In the genomic region with DNA sequence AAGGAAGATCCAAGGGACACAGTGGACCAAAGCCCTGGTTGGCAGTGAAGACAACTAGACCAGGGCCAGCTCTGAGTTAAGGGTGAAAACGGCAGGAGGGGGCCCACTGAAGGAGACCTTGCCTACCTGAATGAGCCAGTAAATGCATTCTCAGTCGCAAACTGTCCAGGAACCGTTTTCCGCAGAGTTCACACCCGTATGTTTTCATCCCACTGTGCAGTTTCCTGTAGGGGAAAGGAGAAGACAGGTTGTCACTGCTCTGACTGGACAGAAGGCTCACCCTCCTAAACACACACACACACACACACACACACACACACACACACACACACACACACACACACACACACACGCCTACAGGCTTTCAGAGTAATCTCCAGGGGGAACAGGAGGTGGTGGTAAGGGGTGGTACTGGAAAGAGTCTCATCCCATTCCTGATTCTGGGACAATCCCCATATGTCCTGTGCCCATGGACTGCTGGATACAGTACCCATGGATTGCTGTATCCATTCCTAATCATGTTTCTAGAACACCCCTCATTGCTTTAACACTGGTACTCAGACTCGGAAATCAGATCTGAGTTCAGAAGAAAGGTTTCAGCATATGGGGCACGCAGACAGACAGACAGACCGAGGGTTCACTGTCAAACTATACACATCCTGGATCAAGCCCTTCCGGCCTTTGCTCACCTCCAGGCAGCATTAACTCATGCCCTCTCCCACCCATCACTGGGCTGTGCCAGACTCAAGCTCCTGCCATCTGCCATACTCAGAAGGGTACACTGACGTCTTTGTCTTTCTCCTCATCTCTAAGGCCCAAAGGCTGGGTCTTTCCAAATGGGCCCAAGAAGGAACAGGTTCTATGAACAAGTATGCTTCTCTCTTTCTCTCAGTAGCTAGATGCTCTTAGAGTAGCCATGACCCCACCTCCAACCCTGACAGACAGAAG, we compare ENCODE assay signal across 15 mouse cellular contexts.
"Had no signal": no experiment of that assay in that cellular context is flagged by ENCODE, and none has a peak within 500 bp of the region (broad histone marks: within the 10 kb centered on the region; RNA-seq: fewer than 3 reads in every experiment).

No protein-coding gene starts in this region.

- H3K4me2 ChIP-seq: limb, embryonic 12.5 days; lung, embryonic 15.5 days; midbrain, embryonic 12.5 days; neural tube, embryonic 13.5 days; stomach, embryonic 15.5 days had no signal

- H3K9me3 ChIP-seq: limb, embryonic 12.5 days; liver, embryonic 12.5 days; lung, embryonic 15.5 days; megakaryocyte, embryonic 14.5 days; midbrain, embryonic 12.5 days; neural tube, embryonic 13.5 days; stomach, embryonic 15.5 days had no signal

- H3K27me3 ChIP-seq: lung, embryonic 15.5 days; megakaryocyte, embryonic 14.5 days; midbrain, embryonic 12.5 days; stomach, embryonic 15.5 days had no signal

- ATAC-seq: midbrain, embryonic 16.5 days had no signal

- H3K36me3 ChIP-seq: limb, embryonic 12.5 days; liver, embryonic 12.5 days; lung, embryonic 15.5 days; midbrain, embryonic 12.5 days; neural tube, embryonic 13.5 days; stomach, embryonic 15.5 days had no signal

- H3K27ac ChIP-seq: limb, embryonic 12.5 days; macrophage; midbrain, embryonic 12.5 days; neural tube, embryonic 13.5 days; stomach, embryonic 15.5 days had no signal

- DNase-seq: kidney, adult 18-20 months; kidney, postnatal 10 days; kidney, postnatal 4 days; retina, postnatal 1 day; right cerebral cortex, postnatal 14 days; thymus, postnatal 36 days had no signal

- H3K9ac ChIP-seq: limb, embryonic 12.5 days; liver, embryonic 12.5 days; lung, embryonic 15.5 days; midbrain, embryonic 12.5 days; neural tube, embryonic 13.5 days; stomach, embryonic 15.5 days had no signal

- H3K4me3 ChIP-seq: limb, embryonic 12.5 days; liver, embryonic 12.5 days; lung, embryonic 15.5 days; megakaryocyte, embryonic 14.5 days; midbrain, embryonic 12.5 days; neural tube, embryonic 13.5 days; stomach, embryonic 15.5 days had no signal
